Mouse (Mus musculus) embryo, embryonic 10.5 days (tissue): ENCODE data around the gene Pde10a.
A peak's percentile ranks its signal among the peaks of the same experiment; 100 is the strongest.

Source experiments
- DNase-seq: peaks from one replicate; pipeline ENCODE4 v3.0.0-alpha.2; 2015; ENCODE audit warnings: low spot score

Pde10a gene

GRCm38 (mm10) chr17:8757576-8757975 is 232.4 kb downstream of the Pde10a start:
- no peak for DNase-seq

- DNase-seq, result no peak
Measured at GRCm38 (mm10) chr17:8763248-8763647, 238.1 kb downstream of the Pde10a start.

GRCm38 (mm10) chr17:8765987-8766576 is 240.9 kb downstream of the Pde10a start:
- DNase-seq, result no peak

GRCm38 (mm10) chr17:8769155-8769554 is 244.0 kb downstream of the Pde10a start:
- no peak for DNase-seq

- no peak for DNase-seq
Measured at GRCm38 (mm10) chr17:8773391-8773790, 248.2 kb downstream of the Pde10a start.

GRCm38 (mm10) chr17:8774301-8774700 is 249.1 kb downstream of the Pde10a start:
- DNase-seq, result no peak

- no peak for DNase-seq
Measured at GRCm38 (mm10) chr17:8775571-8776161, 250.5 kb downstream of the Pde10a start.

GRCm38 (mm10) chr17:8777710-8778109 is 252.5 kb downstream of the Pde10a start:
- no peak for DNase-seq

GRCm38 (mm10) chr17:8778839-8779238 is 253.7 kb downstream of the Pde10a start:
- DNase-seq, result no peak

- no peak for DNase-seq
Measured at GRCm38 (mm10) chr17:8780484-8780883, 255.3 kb downstream of the Pde10a start.

GRCm38 (mm10) chr17:8781040-8781439 is 255.9 kb downstream of the Pde10a start:
- no peak for DNase-seq

- no peak for DNase-seq
Measured at GRCm38 (mm10) chr17:8781576-8781975, 256.4 kb downstream of the Pde10a start.

GRCm38 (mm10) chr17:8785908-8786307 is 260.7 kb downstream of the Pde10a start:
- no peak for DNase-seq

- no peak for DNase-seq
Measured at GRCm38 (mm10) chr17:8786484-8786883, 261.3 kb downstream of the Pde10a start.

- DNase-seq, result no peak
Measured at GRCm38 (mm10) chr17:8787762-8788161, 262.6 kb downstream of the Pde10a start.

GRCm38 (mm10) chr17:8791561-8791960 is 266.4 kb downstream of the Pde10a start:
- DNase-seq, result no peak

- DNase-seq, result no peak
Measured at GRCm38 (mm10) chr17:8792611-8793010, 267.4 kb downstream of the Pde10a start.

GRCm38 (mm10) chr17:8797624-8798023 is 272.5 kb downstream of the Pde10a start:
- DNase-seq, result peak; percentile 21

GRCm38 (mm10) chr17:8798531-8799295 is 273.5 kb downstream of the Pde10a start:
- DNase-seq, result peak; percentile 65

GRCm38 (mm10) chr17:8799296-8799731 is 274.1 kb downstream of the Pde10a start:
- no peak for DNase-seq

- peak; percentile 57 for DNase-seq
Measured at GRCm38 (mm10) chr17:8799914-8800420, 274.8 kb downstream of the Pde10a start.

- DNase-seq, result peak; percentile 68
Measured at GRCm38 (mm10) chr17:8800478-8801082, 275.4 kb downstream of the Pde10a start.
